Mouse (Mus musculus) ovary, postnatal 10 days (tissue): Measurements from ENCODE around the gene Rab11fip4.
A peak's percentile ranks its signal among the peaks of the same experiment; 100 is the strongest.

Experiments used
- DNase-seq: peaks from one replicate; pipeline ENCODE4 v3.0.0; 2022; ENCODE audit warnings: low spot score

Gene Rab11fip4

DNA sequence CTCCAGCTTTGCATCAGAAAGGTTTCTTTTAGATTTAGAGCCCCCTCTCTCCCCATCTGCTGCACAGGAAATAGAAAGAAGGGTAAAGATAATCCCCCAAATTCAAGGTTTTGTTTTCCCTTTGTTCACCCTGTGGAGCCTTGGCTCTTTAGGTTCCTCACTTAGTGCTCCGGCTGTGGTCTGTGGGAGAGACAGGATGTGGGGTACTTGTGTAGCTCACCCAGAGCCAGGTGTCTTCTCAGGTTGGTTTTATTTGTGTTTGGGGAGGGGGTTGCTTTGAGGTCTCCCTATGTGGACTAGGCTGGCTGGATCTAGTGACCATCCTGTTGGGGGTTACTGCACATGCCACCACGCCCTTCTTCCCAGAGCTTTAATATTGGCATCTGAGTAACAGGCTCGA, 23.9 kb downstream of the Rab11fip4 start:
- no peak for DNase-seq

DNA sequence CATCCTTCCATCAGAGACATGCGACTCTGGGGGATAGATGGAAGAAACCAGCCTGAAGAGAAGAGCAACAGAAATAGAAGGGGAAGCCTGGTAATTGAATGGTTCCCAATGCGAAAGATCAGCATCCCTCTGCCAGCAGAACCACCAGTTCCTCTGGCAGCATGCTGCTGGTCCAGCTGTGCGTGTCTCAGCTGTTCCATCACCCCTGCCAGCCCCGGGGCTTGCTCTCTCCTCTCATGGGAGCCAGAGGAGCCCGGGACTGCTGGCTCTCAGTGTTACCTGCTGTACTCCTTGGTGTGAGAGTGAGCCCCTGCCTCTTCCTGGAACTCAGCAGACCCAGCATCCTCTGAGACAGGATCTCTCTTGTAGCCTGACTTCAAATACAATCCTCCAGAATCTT, 24.9 kb downstream of the Rab11fip4 start:
- DNase-seq, result no peak

DNA sequence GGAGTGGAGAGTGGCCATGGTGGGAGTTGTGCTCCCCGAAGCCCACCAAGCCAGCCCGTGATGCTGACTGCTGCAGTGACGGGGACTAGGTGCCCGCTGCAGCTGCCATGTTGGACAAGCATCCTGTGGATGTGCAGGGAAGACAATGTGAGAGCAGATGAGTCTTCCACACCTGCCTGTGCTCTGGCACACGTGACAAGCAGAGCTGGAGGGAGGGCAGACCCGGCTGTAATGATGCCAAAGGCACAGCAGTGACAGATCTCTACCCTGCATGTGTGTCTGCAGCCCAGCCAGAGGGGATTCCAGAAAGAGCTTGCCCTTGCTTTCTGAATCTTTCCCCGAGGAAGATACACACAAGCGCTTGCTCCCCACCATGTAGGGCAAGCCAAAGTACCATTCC, 27.0 kb downstream of the Rab11fip4 start:
- no peak for DNase-seq

DNA sequence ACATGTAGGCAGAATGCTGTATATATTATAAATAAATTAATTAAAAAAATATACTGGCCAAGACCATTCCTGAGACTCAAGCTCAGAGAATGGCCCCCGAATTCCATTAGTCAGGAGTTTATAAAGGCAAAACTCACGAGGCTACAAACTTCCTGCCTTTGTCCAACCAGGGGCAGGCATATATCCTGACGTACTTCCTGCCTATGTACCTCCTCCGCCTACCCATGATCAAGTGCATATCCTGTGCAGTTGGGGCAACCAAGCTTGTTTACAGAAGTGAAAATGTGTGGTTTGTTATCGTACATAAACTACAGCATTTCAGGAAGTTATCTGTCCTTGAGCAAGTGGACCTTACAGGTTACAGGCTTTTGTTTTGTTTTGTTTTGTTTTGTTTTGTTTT, 32.0 kb downstream of the Rab11fip4 start:
- DNase-seq, result no peak

DNA sequence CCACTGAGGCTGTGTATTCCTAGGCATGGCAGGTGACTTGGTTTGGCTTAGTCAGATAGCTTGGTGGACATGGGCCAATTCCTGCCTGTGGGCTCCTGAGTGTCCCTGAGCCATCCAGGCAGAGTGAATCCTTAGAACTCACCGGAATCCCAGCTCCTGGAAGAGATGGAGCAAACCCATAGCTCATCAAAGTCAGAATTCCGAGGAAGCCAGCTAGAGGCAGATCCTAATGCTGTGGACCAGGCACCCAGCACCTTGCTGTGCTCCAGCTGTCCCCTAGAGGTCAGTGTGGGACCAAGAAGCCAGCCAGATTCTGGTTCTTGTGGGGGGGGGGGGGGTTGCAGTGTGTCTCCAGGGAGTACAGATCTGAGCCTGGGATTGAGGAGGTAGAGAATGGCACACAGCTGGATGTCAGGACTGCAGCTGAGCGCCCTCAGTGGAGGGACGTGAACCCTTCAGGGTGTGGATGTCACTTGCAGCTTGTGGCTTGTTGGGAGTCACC, 33.8 kb downstream of the Rab11fip4 start:
- DNase-seq, result peak; percentile 27

DNA sequence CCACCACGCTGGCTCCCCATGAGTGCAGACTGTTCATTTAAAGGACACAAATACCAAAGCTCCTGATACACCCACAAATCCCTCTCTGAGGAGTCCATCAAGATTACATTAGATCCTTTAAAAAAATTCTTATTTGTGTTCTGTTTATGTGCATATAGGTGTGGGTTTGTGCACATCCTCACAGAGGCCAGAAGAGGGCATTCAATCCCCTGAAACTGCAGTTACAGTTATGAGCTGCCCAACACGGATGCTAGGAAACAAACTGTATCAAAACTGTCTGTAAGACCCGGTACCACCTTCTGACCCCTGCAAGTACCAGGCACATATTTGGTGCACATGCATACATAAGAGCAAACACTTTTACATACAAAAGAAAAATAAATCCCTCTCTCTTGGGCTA, 37.7 kb downstream of the Rab11fip4 start:
- DNase-seq, result no peak

DNA sequence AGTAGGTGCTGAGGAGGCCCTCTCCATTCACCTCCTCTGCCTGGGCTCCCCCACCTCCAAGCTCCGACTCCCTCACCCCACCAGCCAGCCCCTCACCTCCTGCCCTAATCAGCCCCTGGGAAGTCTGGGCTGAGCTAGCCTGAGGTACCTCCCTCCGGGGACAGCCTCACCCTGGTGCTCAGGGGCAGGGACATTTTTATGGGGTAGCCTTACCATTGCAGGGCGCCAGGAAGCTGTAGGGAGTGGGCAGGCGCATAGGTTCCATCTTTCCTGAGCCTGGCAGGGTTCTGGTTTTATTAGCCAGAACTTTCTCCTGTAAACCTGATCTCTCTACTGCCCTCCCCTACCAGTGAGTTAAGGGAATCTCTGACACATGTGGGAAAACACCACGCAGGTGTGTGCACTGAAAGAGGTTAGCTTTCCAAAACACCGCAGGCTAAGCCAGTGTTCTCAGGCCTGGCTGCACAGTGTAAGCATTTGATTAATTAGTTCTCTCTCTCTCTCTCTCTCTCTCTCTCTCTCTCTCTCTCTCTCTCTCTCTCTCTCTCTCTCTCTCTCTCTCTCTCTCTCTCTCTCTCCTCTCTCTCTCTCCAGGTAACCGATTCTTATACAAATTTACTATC, 38.9 kb downstream of the Rab11fip4 start:
- no peak for DNase-seq

DNA sequence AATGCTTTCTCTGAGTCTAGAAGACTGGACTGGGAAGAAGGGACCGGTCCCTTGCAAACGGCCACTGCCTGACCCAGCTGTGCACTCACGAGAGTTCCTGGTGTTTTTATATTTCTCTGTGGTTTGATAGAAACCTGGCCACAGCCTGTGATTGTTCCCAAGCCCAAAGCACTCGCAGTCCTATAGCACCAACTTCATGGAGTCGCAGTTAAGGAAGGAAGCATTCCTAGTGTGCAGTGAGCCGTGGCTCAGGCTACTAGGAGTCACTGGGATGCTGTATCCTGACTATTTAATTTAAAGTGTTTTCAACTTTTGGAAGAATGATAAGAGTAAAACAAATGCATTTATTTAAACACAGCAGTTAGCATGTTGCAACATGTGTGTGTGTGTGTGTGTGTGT, 39.5 kb downstream of the Rab11fip4 start:
- no peak for DNase-seq

DNA sequence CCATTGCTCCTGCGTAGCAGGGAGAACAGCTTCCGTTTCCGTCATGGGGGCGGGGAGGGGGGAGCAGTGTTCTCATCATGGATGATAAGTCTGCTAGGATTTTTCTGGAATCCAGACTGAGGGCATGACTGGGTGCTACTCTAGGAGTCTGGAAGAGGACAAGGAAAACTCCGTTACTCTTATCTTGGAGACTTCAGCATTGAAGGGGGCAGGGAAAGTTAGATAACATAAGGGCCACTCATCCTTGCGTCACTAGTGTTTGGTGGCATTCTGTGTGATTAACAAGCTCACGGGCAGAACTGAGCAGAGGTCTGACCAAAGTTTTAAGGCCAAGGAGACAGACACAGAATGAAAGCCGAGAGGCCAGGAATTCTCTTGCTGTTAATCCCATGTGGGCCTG, 42.4 kb downstream of the Rab11fip4 start:
- no peak for DNase-seq

DNA sequence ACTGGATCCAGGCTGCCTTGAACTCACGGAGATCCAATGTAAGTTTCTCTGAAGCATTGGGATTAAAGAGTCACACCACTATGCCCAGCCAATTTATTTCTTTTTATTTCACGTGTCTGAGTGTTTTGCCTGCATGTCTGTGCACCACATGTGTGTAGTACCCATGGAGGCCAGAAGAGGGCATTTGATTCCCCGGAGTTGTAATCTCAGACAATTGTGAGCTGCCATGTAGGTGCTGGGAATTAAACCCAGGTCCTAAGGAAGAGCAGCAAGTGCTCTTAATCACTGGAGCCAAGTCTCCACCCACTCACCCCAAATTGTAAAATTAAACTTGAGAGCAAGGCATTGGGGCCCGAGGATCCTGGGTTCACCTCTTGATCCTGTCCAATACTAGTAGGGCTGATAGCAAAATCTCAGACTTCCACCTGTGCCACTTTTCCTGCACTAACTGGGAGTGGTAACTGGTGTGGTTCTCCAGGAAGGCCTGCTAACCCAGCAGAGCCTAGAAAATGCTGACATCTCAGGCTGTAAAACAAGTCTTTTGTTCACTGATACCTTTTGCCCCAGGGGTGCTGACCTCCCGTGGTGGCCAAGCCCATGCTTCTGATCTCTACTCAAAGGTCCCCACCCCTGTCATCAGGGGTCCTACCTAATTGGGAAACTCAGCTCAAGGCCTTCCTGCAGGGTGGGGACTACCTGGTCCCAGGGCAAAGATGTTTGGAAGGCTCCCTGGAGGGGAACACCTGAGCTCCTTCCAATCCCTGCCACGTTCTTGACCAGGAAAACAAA, 44.8 kb downstream of the Rab11fip4 start:
- no peak for DNase-seq

DNA sequence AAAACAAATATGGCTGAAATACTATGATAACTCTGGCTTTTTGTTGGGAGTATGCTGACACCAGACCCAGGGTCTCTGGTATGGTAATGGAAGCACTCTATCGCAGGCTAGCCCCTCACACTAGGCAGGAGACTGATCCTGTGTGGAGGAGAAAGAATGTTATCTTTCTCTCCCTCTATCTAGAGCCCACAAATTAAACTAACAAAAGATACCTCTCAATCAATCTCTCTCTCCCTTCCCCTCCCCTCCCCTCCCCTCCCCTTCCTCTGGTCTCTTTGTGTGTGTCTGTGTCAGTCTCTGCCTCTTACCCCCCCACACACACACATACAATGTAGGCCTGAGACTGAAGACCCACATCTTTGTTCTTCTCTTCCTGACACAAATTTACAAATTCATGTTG, 45.5 kb downstream of the Rab11fip4 start:
- DNase-seq, result no peak

DNA sequence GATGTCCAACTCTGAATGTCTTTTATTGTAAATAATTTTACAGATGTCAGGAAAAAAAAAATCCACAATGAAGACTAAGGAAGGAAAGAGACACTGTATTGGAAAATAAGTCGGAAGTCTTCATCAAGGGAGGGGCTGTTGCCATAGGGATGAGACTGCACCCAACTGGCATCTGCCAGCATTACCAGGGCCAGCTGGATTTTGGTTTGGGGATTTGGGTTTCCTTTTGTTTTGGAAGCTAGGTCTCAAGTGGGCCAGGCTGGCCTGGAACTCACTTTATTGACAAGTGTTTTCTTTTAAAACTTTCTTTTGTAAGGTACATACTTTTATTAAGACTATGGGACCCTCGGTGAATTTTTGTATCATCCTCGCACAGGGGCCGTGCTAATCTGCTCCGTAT, 47.7 kb downstream of the Rab11fip4 start:
- DNase-seq, result no peak

DNA sequence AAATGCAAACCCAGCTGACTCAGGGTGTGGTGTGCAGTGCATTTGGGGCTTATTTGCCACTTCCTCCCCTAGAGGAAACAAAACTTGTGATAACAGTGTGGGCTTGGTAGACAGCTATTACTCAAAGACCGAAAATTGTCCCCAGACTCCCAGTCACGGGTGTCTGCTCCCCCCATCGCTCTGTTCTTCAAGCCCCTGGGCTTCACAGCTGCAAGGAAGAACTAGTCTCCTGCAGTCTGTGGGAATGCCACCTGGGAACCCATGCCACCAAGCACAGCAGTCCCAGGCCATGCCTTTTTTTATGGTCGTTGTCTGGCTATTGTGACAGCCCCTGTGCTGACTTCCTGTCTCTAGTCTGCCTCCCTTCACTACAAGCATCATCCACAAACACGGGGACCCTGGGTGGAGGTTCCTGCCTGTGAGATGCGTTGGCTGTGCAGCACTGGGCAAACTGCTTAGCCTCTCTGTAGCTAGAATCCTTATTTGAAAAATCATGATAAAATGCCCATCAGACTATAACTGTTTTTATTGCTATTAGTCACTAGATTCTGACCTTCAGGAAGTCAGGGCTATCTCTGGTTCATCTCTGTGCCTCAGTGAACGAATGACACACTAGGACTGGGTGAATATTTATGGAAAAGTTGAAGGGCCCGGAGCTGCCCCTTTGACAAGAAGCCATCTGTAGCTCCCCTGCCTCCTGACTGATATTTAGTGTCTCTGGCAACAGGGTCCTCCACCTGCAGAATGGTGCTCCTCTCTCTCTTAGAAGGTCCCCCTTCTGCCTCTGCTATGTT, 50.1 kb downstream of the Rab11fip4 start:
- no peak for DNase-seq

DNA sequence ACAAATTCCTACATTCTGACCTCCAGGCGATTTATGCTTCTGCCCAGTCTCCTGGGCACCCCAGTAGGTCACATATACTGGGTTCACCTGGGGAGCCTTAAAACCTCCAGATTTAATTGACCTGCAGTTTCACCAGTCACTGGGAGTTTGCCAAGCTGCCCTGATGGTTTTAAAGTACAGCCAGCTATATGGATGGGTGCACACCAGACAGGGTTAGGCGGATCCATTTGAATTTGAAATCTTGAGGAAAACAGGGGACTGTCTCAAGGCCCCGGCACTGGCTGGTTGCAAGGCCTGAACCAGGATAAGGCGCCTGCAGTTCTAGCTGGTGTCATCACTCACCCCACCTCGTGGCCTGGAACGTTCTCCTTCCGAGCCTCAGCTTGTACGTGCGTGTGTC, 52.7 kb downstream of the Rab11fip4 start:
- no peak for DNase-seq

DNA sequence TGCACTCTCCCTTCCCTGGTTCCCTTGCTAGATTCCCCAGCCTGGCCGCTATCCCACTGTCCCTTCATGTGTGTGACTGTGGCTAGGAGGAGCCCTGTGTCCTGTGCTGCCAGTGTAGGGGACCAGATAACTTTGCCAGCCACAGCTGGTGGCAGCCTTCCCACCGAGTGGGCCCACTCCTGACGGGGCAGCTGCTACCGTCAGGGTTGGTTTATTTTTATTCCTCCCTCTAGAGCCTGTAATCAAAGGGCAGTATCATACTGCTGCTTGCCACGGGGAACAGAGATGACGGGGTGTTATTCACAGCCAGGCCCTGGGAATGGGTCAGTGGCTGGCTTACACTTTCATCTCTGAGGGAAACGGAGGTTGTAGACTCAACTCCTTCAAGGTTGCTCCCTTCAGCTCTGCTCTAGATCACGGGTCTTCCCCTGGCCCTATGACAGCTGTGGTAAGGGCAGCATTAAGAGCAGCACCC, 53.7 kb downstream of the Rab11fip4 start:
- no peak for DNase-seq

DNA sequence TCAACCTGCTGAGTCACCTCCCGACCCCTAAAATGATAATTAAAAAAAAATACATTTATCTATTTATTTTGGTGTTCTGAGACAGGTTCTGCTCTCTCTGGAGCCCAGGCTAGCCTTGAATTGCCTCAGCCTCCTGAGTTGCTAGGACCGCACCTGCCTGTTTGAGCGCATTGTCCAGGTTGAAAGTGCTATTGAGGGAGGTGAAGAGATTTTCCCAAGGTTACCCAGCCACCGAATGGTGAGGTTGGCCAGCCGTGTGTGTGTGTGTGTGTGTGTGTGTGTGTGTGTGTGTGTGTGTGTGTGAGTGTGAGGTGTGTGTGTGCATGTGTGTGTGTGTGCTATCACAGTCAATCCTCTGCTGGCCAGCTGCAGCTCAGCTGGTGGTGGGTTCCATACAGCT, 55.0 kb downstream of the Rab11fip4 start:
- DNase-seq, result no peak

DNA sequence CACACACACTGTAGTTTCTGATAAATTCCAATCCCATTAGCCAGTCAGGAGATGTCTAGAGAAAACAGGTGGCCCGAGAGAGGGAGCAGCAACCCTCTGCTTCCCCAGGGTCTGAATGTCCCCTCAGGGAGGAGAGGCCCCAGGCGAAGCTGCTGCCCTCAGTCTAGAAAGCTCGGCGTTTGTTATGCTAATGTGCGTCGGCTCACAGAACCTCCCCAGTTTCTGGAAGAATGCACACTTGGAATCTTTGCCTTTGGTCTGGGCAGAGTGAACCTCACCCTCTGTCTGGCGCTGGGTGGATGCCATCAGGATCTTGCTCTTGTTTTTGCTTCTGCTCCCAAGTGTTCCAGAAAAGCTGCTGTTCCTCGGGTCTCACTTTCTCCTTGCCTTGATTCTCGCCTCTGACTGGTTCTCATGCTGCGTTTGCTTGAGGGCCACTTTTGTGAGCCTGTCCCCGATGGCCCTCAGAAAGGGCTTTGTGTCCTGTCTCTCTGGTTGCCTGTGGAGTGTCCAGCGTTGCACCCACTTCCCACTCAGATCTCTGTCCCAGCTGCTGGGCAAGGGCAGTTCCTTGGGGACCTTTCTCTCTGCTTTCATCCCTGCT, 55.6 kb downstream of the Rab11fip4 start:
- no peak for DNase-seq

DNA sequence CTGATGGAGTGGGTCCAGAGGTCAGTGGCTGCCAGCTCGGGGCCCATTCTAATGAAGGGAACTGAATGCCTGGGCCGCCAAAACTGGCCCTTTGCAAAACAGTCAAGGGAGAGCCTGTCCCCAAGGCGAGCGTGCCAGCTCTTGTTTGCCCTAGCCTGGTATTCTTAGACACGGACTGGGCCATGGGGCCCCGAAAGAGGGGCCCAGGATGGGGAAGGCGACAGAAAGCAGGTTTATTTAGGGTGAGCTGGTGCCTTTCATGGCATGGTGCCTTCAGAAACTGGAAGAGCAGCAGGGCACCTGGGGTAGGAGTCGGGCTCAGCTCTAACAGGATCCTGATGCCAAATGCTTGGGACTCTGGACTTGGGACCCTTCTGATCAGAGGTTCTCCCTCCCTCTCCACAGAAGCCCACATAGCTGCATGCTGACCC, 56.1 kb downstream of the Rab11fip4 start:
- DNase-seq, result no peak

DNA sequence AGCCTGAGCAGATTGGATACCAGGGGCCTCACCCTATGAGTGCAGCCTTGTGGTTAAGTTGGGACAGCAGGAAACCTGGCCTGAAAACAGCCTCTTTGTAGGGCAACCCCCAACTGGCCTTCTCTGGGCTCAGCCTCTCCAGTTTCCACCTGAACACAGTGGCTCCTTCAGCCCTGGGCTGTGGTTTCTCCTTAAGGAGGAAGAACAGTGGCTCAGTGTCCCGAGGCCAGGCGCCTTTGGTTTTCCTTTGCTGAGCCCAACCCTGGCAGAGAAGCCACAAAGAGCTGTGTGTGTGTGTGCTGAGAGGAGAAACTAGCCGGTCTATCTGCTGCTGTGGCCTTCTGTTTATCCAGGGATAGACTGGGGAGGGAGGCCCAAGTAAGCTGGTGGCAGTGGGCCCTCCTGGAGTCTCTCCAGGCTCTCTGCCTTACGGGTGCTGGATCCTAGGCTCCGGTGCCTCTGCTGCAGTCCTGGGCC, 59.4 kb downstream of the Rab11fip4 start:
- DNase-seq, result no peak

DNA sequence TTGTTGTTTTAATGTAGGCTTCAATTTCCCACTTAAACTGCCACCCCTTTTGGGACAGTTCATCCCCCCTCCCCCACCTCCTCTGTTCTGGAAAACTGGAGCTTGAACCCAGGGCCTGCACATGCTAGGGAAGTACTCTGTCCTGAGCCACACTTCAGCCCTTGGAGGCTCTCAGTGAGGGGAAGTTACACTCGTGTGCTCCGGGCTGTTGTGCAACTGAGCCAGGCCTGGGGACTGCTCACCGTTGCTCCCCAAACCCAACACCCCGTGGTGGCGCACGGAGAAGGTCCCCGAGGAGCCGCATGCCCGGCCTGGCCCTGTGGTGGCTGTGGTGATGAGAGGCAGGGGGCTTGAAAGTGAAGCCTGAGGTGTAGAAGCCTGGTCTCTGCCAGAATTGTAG, 61.2 kb downstream of the Rab11fip4 start:
- DNase-seq, result no peak

DNA sequence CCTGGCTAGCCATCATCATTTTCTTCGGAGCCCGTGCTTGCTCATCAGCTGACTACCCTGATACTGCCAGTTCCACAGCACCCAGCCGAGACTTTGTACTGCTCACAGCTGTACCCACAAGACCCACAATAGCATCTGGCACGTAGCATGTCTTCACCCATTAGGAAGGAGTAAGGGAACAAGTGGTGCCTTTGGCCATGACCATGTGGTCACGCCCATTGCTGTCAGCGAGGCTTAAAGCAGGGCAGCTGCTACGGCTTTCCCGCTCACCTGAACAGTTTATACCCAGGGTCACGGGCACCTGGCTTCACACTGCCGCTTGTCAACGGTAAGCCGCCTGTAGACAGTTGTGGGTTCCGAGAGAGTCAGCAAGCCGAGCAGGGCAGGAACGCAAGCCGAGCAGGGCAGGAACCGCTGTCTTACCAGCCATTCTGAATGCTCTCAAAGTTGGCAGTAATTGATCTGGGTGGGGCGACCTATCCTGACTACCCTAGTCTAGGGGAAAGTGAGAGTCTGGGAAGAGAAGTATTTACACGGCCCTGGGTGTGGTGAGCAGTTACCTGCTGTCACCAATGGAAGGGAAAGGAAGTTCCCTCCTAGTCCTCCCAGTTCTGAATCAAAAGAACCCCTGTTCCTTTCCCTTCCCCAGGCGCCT, 62.0 kb downstream of the Rab11fip4 start:
- no peak for DNase-seq

DNA sequence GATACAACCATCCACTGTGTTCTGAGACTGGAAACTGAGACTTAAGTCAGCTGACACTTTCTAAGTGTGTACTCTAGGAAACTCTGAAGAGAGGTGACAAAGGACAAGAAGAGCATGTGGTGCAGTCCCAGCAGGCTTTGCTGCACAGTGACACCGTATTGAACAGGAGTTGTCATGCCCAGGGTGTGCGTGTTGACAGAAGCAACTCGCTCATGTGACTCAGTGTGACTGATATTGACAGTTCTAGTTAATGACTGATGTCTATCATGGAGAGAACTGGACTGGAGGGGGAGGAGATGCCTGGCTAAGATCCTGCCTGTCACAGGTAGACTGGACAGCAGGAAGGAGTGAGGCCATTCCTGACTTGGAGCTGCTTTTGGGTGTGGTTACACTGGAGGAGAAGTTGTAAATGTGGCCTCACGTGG, 63.4 kb downstream of the Rab11fip4 start:
- no peak for DNase-seq
